Mouse (Mus musculus) fibroblast of lung, adult 2 months (primary cell): Measurements from ENCODE around the gene Arsj.

Experiments
- DNase-seq: peaks from one replicate; pipeline ENCODE4 v3.0.0-alpha.2; 2011; ENCODE audit warnings: low read depth

The Arsj gene

GRCm38 (mm10) chr3:126402836-126403235 lies 39.4 kb downstream of the Arsj start:
- DNase-seq = peak; percentile 57

- no peak for DNase-seq
Observed at GRCm38 (mm10) chr3:126404199-126404598, 40.7 kb downstream of the Arsj start.

- no peak for DNase-seq
Observed at GRCm38 (mm10) chr3:126430524-126431064, 67.1 kb downstream of the Arsj start.

- no peak for DNase-seq
Observed at GRCm38 (mm10) chr3:126439331-126439730, 75.8 kb downstream of the Arsj start.

- DNase-seq = no peak
Observed at GRCm38 (mm10) chr3:126449058-126449457, 85.6 kb downstream of the Arsj start.

- DNase-seq = no peak
Observed at GRCm38 (mm10) chr3:126449515-126449914, 86.0 kb downstream of the Arsj start.

GRCm38 (mm10) chr3:126455787-126456482 lies 92.5 kb downstream of the Arsj start:
- DNase-seq = no peak

GRCm38 (mm10) chr3:126463119-126463815 lies 99.8 kb downstream of the Arsj start:
- DNase-seq = no peak

- DNase-seq = no peak
Observed at GRCm38 (mm10) chr3:126464262-126464661, 100.8 kb downstream of the Arsj start.
